Mouse (Mus musculus): ENCODE results near the gene Lst1. TPM values are rescaled to one million over a fixed set of nuclear protein-coding genes. Genes with fewer than 3 reads are reported as not detected.

The Lst1 gene
- polyA plus RNA-seq, 1 experiment from 2014 or later = 4.9 TPM

- no peaks in the 10 kb centered on the region for H3K9me3 ChIP-seq (ENCODE audit: control insufficient read depth, low read length)
- peaks cover 17% of the 10 kb centered on the region for H3K27me3 ChIP-seq (replicated peaks; ENCODE audit: control insufficient read depth, insufficient read depth, low read length)
- H3K9ac ChIP-seq (replicated peaks; ENCODE audit: low read depth, low read length) = no peak overlapping the region
- H3K4me2 ChIP-seq (ENCODE audit: low read length) = no peak overlapping the region
- WGBS = 88% methylated on average over 11 of the region's 11 CpGs
- H3K4me1 ChIP-seq (replicated peaks; ENCODE audit: control insufficient read depth, insufficient read depth, low read length) = peaks cover 9% of the 10 kb centered on the region
- H3K27ac ChIP-seq (ENCODE audit: low read length) = no peak overlapping the region
- no peak for ATAC-seq
- no peaks in the 10 kb centered on the region for H3K36me3 ChIP-seq (ENCODE audit: control insufficient read depth, insufficient read depth)
- H3K4me3 ChIP-seq (replicated peaks; ENCODE audit: low read length) = no peak overlapping the region
These were observed 12.2 kb upstream of the Lst1 start for GRCm38 (mm10) chr17:35200398-35200797.

- Histone ChIP-seq H3K4me3 (replicated peaks; ENCODE audit: low read length) (no peak overlapping the region), H3K4me1 (replicated peaks; ENCODE audit: control insufficient read depth, insufficient read depth, low read length) (peaks cover 11% of the 10 kb centered on the region), H3K36me3 (ENCODE audit: control insufficient read depth, insufficient read depth) (no peaks in the 10 kb centered on the region), H3K4me2 (ENCODE audit: low read length) (no peak overlapping the region), H3K27ac (ENCODE audit: low read length) (no peak overlapping the region), H3K27me3 (replicated peaks; ENCODE audit: control insufficient read depth, insufficient read depth, low read length) (peaks cover 27% of the 10 kb centered on the region), H3K9ac (replicated peaks; ENCODE audit: low read depth, low read length) (no peak overlapping the region), H3K9me3 (ENCODE audit: control insufficient read depth, low read length) (no peaks in the 10 kb centered on the region)
- 21% methylated on average over 8 of the region's 8 CpGs for WGBS
- ATAC-seq = no peak
These were observed 10.7 kb upstream of the Lst1 start for GRCm38 (mm10) chr17:35198946-35199345.

GRCm38 (mm10) chr17:35198029-35198428 lies 9.8 kb upstream of the Lst1 start:
- Histone ChIP-seq H3K4me2 (ENCODE audit: low read length) (no peak overlapping the region), H3K9ac (replicated peaks; ENCODE audit: low read depth, low read length) (no peak overlapping the region), H3K36me3 (ENCODE audit: control insufficient read depth, insufficient read depth) (no peaks in the 10 kb centered on the region), H3K27me3 (replicated peaks; ENCODE audit: control insufficient read depth, insufficient read depth, low read length) (peaks cover 27% of the 10 kb centered on the region), H3K4me1 (replicated peaks; ENCODE audit: control insufficient read depth, insufficient read depth, low read length) (peaks cover 11% of the 10 kb centered on the region), H3K27ac (ENCODE audit: low read length) (no peak overlapping the region), H3K9me3 (ENCODE audit: control insufficient read depth, low read length) (no peaks in the 10 kb centered on the region), H3K4me3 (replicated peaks; ENCODE audit: low read length) (no peak overlapping the region)
- 65% methylated on average over 7 of the region's 7 CpGs for WGBS
- ATAC-seq = no peak

- ATAC-seq = no peak
- H3K4me3 ChIP-seq (replicated peaks; ENCODE audit: low read length) = no peak overlapping the region
- H3K4me2 ChIP-seq (ENCODE audit: low read length) = no peak overlapping the region
- whole genome bisulfite sequencing = 44% methylated on average over 5 of the region's 6 CpGs
- H3K9me3 ChIP-seq (ENCODE audit: control insufficient read depth, low read length) = no peaks in the 10 kb centered on the region
- peaks cover 11% of the 10 kb centered on the region for H3K4me1 ChIP-seq (replicated peaks; ENCODE audit: control insufficient read depth, insufficient read depth, low read length)
- no peak overlapping the region for H3K27ac ChIP-seq (ENCODE audit: low read length)
- no peaks in the 10 kb centered on the region for H3K36me3 ChIP-seq (ENCODE audit: control insufficient read depth, insufficient read depth)
- H3K27me3 ChIP-seq (replicated peaks; ENCODE audit: control insufficient read depth, insufficient read depth, low read length) = peaks cover 27% of the 10 kb centered on the region
- no peak overlapping the region for H3K9ac ChIP-seq (replicated peaks; ENCODE audit: low read depth, low read length)
These were observed 8.9 kb upstream of the Lst1 start for GRCm38 (mm10) chr17:35197126-35197525.

GRCm38 (mm10) chr17:35196321-35196641 lies 8.0 kb upstream of the Lst1 start:
- ATAC-seq = no peak
- peak overlapping the region; percentile 43 for H3K4me3 ChIP-seq (replicated peaks; ENCODE audit: low read length)
- peak overlapping the region; percentile 31; the same call in 1 of the 2 replicates for H3K9ac ChIP-seq (replicated peaks; ENCODE audit: low read depth, low read length)
- H3K27me3 ChIP-seq (replicated peaks; ENCODE audit: control insufficient read depth, insufficient read depth, low read length) = peaks cover 27% of the 10 kb centered on the region
- H3K4me1 ChIP-seq (replicated peaks; ENCODE audit: control insufficient read depth, insufficient read depth, low read length) = peaks cover 11% of the 10 kb centered on the region
- 40% methylated on average over 9 of the region's 9 CpGs for WGBS
- H3K9me3 ChIP-seq (ENCODE audit: control insufficient read depth, low read length) = no peaks in the 10 kb centered on the region
- H3K27ac ChIP-seq (ENCODE audit: low read length) = no peak overlapping the region
- H3K36me3 ChIP-seq (ENCODE audit: control insufficient read depth, insufficient read depth) = no peaks in the 10 kb centered on the region
- H3K4me2 ChIP-seq (ENCODE audit: low read length) = peak overlapping the region; percentile 75

GRCm38 (mm10) chr17:35195631-35196320 lies 7.5 kb upstream of the Lst1 start:
- Histone ChIP-seq H3K27ac (ENCODE audit: low read length) (no peak overlapping the region), H3K9ac (replicated peaks; ENCODE audit: low read depth, low read length) (peak overlapping the region; percentile 31), H3K27me3 (replicated peaks; ENCODE audit: control insufficient read depth, insufficient read depth, low read length) (peaks cover 27% of the 10 kb centered on the region), H3K4me2 (ENCODE audit: low read length) (peak overlapping the region; percentile 75), H3K4me1 (replicated peaks; ENCODE audit: control insufficient read depth, insufficient read depth, low read length) (peaks cover 11% of the 10 kb centered on the region), H3K9me3 (ENCODE audit: control insufficient read depth, low read length) (no peaks in the 10 kb centered on the region), H3K36me3 (ENCODE audit: control insufficient read depth, insufficient read depth) (no peaks in the 10 kb centered on the region), H3K4me3 (replicated peaks; ENCODE audit: low read length) (peak overlapping the region; percentile 43)
- peak; percentile 90 for ATAC-seq
- 1% methylated on average over 65 of the region's 66 CpGs for WGBS

GRCm38 (mm10) chr17:35194844-35195630 lies 6.8 kb upstream of the Lst1 start:
- 46% methylated on average over 19 of the region's 19 CpGs for WGBS
- Histone ChIP-seq H3K27ac (ENCODE audit: low read length) (no peak overlapping the region), H3K4me1 (replicated peaks; ENCODE audit: control insufficient read depth, insufficient read depth, low read length) (peaks cover 11% of the 10 kb centered on the region), H3K27me3 (replicated peaks; ENCODE audit: control insufficient read depth, insufficient read depth, low read length) (peaks cover 27% of the 10 kb centered on the region), H3K9ac (replicated peaks; ENCODE audit: low read depth, low read length) (peak overlapping the region; percentile 31), H3K4me2 (ENCODE audit: low read length) (peak overlapping the region; percentile 75), H3K9me3 (ENCODE audit: control insufficient read depth, low read length) (no peaks in the 10 kb centered on the region), H3K36me3 (ENCODE audit: control insufficient read depth, insufficient read depth) (no peaks in the 10 kb centered on the region), H3K4me3 (replicated peaks; ENCODE audit: low read length) (peak overlapping the region; percentile 43)
- ATAC-seq = peak; percentile 28; the same call in 1 of the 2 replicates

GRCm38 (mm10) chr17:35193881-35194843 lies 5.9 kb upstream of the Lst1 start, which contains the start of gene Ltb:
TSS of gene Ltb (plus strand) at chr17:35194439.
- peaks cover 27% of the 10 kb centered on the region for H3K27me3 ChIP-seq (replicated peaks; ENCODE audit: control insufficient read depth, insufficient read depth, low read length)
- H3K9me3 ChIP-seq (ENCODE audit: control insufficient read depth, low read length) = no peaks in the 10 kb centered on the region
- ATAC-seq = no peak
- no peak within 1 kb of the TSS for H3K27ac ChIP-seq (ENCODE audit: low read length)
- no peak within 1 kb of the TSS for H3K9ac ChIP-seq (replicated peaks; ENCODE audit: low read depth, low read length)
- H3K4me3 ChIP-seq (replicated peaks; ENCODE audit: low read length) = no peak within 1 kb of the TSS; the same call in 1 of the 2 replicates
- peaks cover 11% of the 10 kb centered on the region for H3K4me1 ChIP-seq (replicated peaks; ENCODE audit: control insufficient read depth, insufficient read depth, low read length)
- H3K36me3 ChIP-seq (ENCODE audit: control insufficient read depth, insufficient read depth) = no peaks in the 10 kb centered on the region
- WGBS = 80% methylated on average over 28 of the region's 28 CpGs
- H3K4me2 ChIP-seq (ENCODE audit: low read length) = peak within 1 kb of the TSS; percentile 75

GRCm38 (mm10) chr17:35192924-35193323 lies 4.7 kb upstream of the Lst1 start:
- ATAC-seq = no peak
- Histone ChIP-seq H3K4me1 (replicated peaks; ENCODE audit: control insufficient read depth, insufficient read depth, low read length) (peaks cover 11% of the 10 kb centered on the region), H3K9me3 (ENCODE audit: control insufficient read depth, low read length) (no peaks in the 10 kb centered on the region), H3K27me3 (replicated peaks; ENCODE audit: control insufficient read depth, insufficient read depth, low read length) (peaks cover 25% of the 10 kb centered on the region), H3K27ac (ENCODE audit: low read length) (no peak overlapping the region), H3K4me3 (replicated peaks; ENCODE audit: low read length) (no peak overlapping the region), H3K4me2 (ENCODE audit: low read length) (no peak overlapping the region), H3K9ac (replicated peaks; ENCODE audit: low read depth, low read length) (no peak overlapping the region), H3K36me3 (ENCODE audit: control insufficient read depth, insufficient read depth) (no peaks in the 10 kb centered on the region)
- WGBS = 91% methylated on average over 5 of the region's 5 CpGs

Data from forebrain, embryonic 16.5 days (tissue).